Mouse (Mus musculus) heart, postnatal 0 days (tissue): ENCODE results near the gene Ufsp1. TPM values are rescaled to one million over a fixed set of nuclear protein-coding genes. Genes with fewer than 3 reads are reported as not detected.
A peak's percentile ranks its signal among the peaks of the same experiment; 100 is the strongest.
"Not testable (repeated sequence)": the region's sequence is repeated elsewhere in the genome, so short reads cannot be mapped to it uniquely, and the experiment has no call there.

Source experiments
- ATAC-seq: fragments of 200-750 bp; cut with Nextera tagmentation; 2 replicates; pipeline ENCODE4 v1.8.0; 2017; ENCODE audit warnings: low read depth, moderate number of reproducible peaks, moderate library complexity; ENCODE audit not compliant: insufficient read depth
- DNase-seq: peaks from one replicate; pipeline ENCODE4 v3.0.0-alpha.2; 2016; ENCODE audit warnings: low spot score
- H3K27ac ChIP-seq: fragments of 300-500 bp; sonication (generic); 2 replicates; pipeline ENCODE4 v1.5.1; 2014; ENCODE audit warnings: low read depth, mild to moderate bottlenecking
- H3K27me3 ChIP-seq: fragments of 300-500 bp; sonication (generic); 2 replicates; pipeline ENCODE4 v1.6.1; 2014; ENCODE audit warnings: low read length, mixed read lengths; ENCODE audit not compliant: control insufficient read depth, insufficient read depth
- H3K36me3 ChIP-seq: fragments of 300-500 bp; sonication (generic); replicated peaks from 2 replicates; pipeline ENCODE4 v1.6.1; 2014; ENCODE audit warnings: low read length, mixed read lengths; ENCODE audit not compliant: control insufficient read depth, insufficient read depth
- H3K4me1 ChIP-seq: fragments of 300-500 bp; sonication (generic); 2 replicates; pipeline ENCODE4 v1.6.1; 2014; ENCODE audit warnings: antibody characterized with exemption; ENCODE audit not compliant: control insufficient read depth, insufficient read depth
- H3K4me2 ChIP-seq: fragments of 300-500 bp; sonication (generic); 2 replicates; pipeline ENCODE4 v1.6.1; 2014; ENCODE audit warnings: low read depth, mild to moderate bottlenecking, low read length, moderate library complexity
- H3K4me3 ChIP-seq: fragments of 300-500 bp; sonication (generic); 2 replicates; pipeline ENCODE4 v1.5.1; 2014; ENCODE audit warnings: low read depth, low read length
- H3K9ac ChIP-seq: fragments of 300-500 bp; sonication (generic); replicated peaks from 2 replicates; pipeline ENCODE4 v1.6.1; 2014; ENCODE audit warnings: low read depth, low read length, mixed read lengths
- H3K9me3 ChIP-seq: fragments of 300-500 bp; sonication (generic); replicated peaks from 2 replicates; pipeline ENCODE4 v1.6.1; 2016; ENCODE audit warnings: low read length; ENCODE audit not compliant: control insufficient read depth
- CTCF ChIP-seq: IDR thresholded peaks from 2 replicates; pipeline ENCODE4 v1.5.1; 2016; ENCODE audit warnings: antibody characterized with exemption, control low read depth, low read depth
- EP300 ChIP-seq: IDR thresholded peaks from 2 replicates; pipeline ENCODE4 v1.6.1; 2016; ENCODE audit warnings: antibody characterized with exemption, low read depth
- WGBS: fragments of 180-500 bp; shearing (Covaris S2); extraction: QIAGEN DNeasy Blood & Tissue Kit; methylation state at CpG from one replicate; pipeline ENCODE4 v1.1.7; 2014; 5-methylcytosine and 5-hydroxymethylcytosine counted together
- polyA plus RNA-seq: library from polyadenylated mRNA; unstranded; fragments of >200 nt; fragmentation: Nextera tagmentation; extraction: Ambion mirVana; gene quantifications from 2 replicates; pipeline ENCODE4 v1.2.1, GENCODE M21; 2015
- total RNA-seq: library from RNA; depleted of rRNA; stranded (reverse); fragments of >200 nt; gene quantifications from 2 replicates; pipeline ENCODE4 v1.2.3, GENCODE M21; 2014; ENCODE audit warnings: low replicate concordance

Gene Ufsp1
- total and polyA plus RNA-seq, 2 experiments from 2014 or later = 5.6 to 11.9 TPM

DNA sequence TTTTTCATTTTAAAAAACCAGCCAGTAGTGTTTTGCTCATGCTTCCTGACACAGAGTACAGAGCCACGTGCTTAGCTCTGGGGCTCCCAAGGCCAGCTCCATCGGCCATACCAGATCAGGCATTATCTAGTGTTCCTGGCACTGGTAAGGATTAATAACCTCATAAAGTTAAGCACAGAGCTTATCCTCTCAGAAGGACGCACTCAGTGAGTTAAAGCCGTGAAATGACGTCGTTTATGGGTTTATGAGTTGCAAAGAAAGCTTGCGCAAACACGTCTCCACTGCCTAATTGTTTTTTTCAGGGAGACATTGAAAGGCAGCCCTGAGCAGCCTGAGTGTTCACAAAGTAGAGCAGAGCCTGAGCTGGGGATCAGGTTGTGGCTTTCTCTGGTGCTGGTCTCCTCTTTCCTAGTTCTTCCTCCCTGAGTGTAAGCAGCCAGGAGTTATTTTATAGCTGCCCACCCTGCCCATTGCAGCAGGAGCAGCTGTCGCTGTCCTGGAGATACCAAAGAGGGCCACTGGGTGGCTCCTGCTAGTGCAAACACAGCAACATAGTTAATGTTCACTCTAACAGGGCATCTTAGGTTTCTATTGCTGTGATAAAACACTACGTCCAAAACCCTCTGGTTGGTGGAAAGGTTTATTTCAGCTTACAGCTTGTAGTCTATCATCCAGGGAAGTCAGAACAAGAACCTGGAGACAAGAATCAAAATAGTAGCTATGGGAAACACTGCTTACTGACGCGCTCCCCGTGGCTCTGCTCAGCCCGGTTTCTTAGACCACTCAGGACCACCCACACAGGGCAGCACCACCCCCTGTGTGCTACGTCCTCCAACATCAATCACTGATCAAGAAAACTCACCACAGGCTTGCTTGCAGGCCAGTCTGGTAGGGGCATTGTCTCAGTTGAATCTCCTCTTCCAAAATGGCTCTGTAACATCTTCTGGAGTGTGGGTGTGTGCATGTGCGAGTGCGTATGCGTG, 16.8 kb upstream of the Ufsp1 start:
- no peak overlapping the region for H3K4me3 ChIP-seq
- H3K4me2 ChIP-seq = no peak overlapping the region
- H3K27ac ChIP-seq = no peak overlapping the region
- ATAC-seq (no peak), DNase-seq (no peak)
- TF ChIP-seq EP300 = no peak
- peak; percentile 50 for TF ChIP-seq CTCF
- H3K9ac ChIP-seq = no peak overlapping the region
- 0 out of 2 replicates have a peak, but pooled peaks cover 3% of the 10 kb centered on the region for H3K27me3 ChIP-seq
- 61% methylated on average over 18 of the region's 18 CpGs for WGBS
- no peaks in the 10 kb centered on the region; the same call in 1 of the 2 replicates for H3K9me3 ChIP-seq
- no peaks in the 10 kb centered on the region for H3K36me3 ChIP-seq
- H3K4me1 ChIP-seq = no peaks in the 10 kb centered on the region

DNA sequence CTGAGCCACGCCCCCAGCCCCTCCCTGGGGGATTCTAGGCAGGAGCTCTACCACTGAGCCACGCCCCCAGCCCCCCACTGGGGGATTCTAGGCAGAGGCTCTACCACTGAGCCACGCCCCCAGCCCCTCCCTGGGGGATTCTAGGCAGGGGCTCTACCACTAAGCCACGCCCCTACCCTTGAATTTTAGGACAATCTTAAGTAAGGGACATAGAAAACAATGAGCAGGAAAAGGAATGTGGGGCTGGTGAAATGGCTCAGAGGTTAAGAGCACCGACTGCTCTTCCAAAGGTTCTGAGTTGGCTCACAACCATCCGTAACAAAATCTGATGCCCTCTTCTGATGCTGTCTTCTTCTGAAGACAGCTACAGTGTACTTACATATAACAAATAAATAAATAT, 10.0 kb upstream of the Ufsp1 start:
- H3K9me3 ChIP-seq, H3K4me3 ChIP-seq, ATAC-seq, H3K9ac ChIP-seq, H3K36me3 ChIP-seq, H3K4me2 ChIP-seq, H3K27ac ChIP-seq, DNase-seq: not testable (repeated sequence)
- WGBS = 83% methylated on average over 4 of the region's 6 CpGs
- Histone ChIP-seq H3K4me1 (peaks cover 14% of the 10 kb centered on the region), H3K27me3 (peaks cover 21% of the 10 kb centered on the region)

GRCm38 (mm10) chr5:137285045-137285444, 9.4 kb upstream of the Ufsp1 start:
- ATAC-seq (no peak), DNase-seq (no peak)
- WGBS = 67% methylated on average over 5 of the region's 5 CpGs
- H3K4me1 ChIP-seq = peaks cover 16% of the 10 kb centered on the region
- no peak overlapping the region for H3K9ac ChIP-seq
- H3K36me3 ChIP-seq = no peaks in the 10 kb centered on the region
- no peak overlapping the region for H3K4me3 ChIP-seq
- TF ChIP-seq CTCF (peak; percentile 55), EP300 (no peak)
- no peak overlapping the region for H3K27ac ChIP-seq
- peaks cover 26% of the 10 kb centered on the region for H3K27me3 ChIP-seq
- H3K9me3 ChIP-seq = no peaks in the 10 kb centered on the region; the same call in 1 of the 2 replicates
- H3K4me2 ChIP-seq = no peak overlapping the region

DNA sequence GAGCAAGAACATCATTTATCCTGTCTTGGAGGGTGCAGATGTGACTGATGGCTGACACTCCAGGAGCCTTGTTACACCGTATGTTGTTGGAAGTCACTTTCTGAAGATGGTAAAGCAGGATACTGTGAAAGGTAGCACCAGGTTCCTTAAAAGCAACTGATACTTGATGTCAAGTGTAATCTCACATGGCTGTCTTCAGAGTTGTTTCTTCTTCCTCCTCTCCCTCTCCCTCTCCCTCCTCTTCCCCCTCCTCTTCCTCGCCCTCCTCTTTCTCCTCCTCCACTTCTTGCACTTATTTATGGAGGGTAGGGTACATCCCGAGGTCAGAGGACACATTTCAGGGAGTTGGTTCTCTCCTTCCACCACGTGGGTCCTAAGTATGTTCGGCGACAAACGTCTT, 8.4 kb upstream of the Ufsp1 start:
- H3K9me3 ChIP-seq = no peaks in the 10 kb centered on the region; the same call in 1 of the 2 replicates
- DNase-seq = no peak
- no peak for TF ChIP-seq CTCF
- no peak for TF ChIP-seq EP300
- H3K27me3 ChIP-seq = peaks cover 32% of the 10 kb centered on the region
- H3K36me3 ChIP-seq = no peaks in the 10 kb centered on the region
- 42% methylated on average over 7 of the region's 7 CpGs for WGBS
- no peak for ATAC-seq
- no peak overlapping the region for H3K9ac ChIP-seq
- H3K4me1 ChIP-seq = peaks cover 16% of the 10 kb centered on the region
- no peak overlapping the region for H3K4me3 ChIP-seq
- H3K27ac ChIP-seq = no peak overlapping the region
- H3K4me2 ChIP-seq = no peak overlapping the region

DNA sequence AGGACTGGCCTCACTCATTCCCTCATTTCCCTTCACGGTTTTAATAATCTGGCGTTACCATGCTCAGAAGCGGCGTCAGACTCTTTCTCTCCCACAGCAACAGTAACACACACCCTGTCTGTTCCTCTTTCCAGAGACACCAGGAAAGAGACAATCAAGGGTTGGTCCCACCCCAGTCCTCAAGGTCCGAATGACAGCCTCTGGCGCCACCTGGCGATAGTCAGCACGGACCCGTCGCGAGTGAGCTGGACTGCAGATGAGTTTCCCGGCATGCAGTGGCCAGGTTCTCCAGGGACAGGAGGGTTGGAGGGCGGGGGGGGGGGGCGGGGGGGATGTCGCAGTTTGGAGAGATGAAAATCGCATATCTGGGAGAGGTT, 7.8 kb upstream of the Ufsp1 start:
- DNase-seq (peak; percentile 75), ATAC-seq (peak; percentile 72)
- H3K4me2 ChIP-seq = peak overlapping the region; percentile 77
- peaks cover 36% of the 10 kb centered on the region for H3K27me3 ChIP-seq
- no peaks in the 10 kb centered on the region; the same call in 1 of the 2 replicates for H3K9me3 ChIP-seq
- no peak overlapping the region for H3K27ac ChIP-seq
- peak overlapping the region; percentile 46 for H3K4me3 ChIP-seq
- H3K4me1 ChIP-seq = peaks cover 16% of the 10 kb centered on the region
- WGBS = under 1% methylated on average over 16 of the region's 16 CpGs
- no peaks in the 10 kb centered on the region for H3K36me3 ChIP-seq
- TF ChIP-seq EP300 (no peak), CTCF (peak; percentile 88)
- no peak overlapping the region for H3K9ac ChIP-seq
